Comparison of ENCODE assay signal across 30 mouse cellular contexts in genomic region chr5:49924712-49925111, GRCm38 (mm10).
A peak's percentile ranks its signal among the peaks of the same experiment; 100 is the strongest.
DNase-seq lines count a peak whose midpoint lies in the region; ATAC-seq and TF ChIP-seq lines count a peak whose summit lies in the region.
"Had no signal": no experiment of that assay in that cellular context is flagged by ENCODE, and none has a peak within 500 bp of the region (broad histone marks: within the 10 kb centered on the region; RNA-seq: fewer than 3 reads in every experiment).

No protein-coding gene starts in this region.

- H3K4me3 ChIP-seq in layer of hippocampus, adult 2 months, result no peak overlapping the region
- H3K4me3 ChIP-seq: embryonic facial prominence, embryonic 12.5 days; gastrocnemius, adult 2 months; hindbrain, embryonic 15.5 days; kidney, embryonic 15.5 days; liver, embryonic 12.5 days; midbrain, embryonic 10.5 days; myocyte; neural tube, embryonic 12.5 days had no signal

- CTCF ChIA-PET in Patski (lab: Charles Lee), result no interaction called here

- TF ChIP-seq CTCF in layer of hippocampus, adult 2 months (conservative IDR thresholded peaks at IDR 0.05), result peak; percentile 81
- peak; percentile 40 for TF ChIP-seq CTCF in Patski (IDR thresholded peaks at IDR 0.05)

- ATAC-seq in cerebellum, adult (ENCODE audit: insufficient number of reproducible peaks, low FRiP score, low TSS enrichment), result no peak
- no peak for ATAC-seq in Patski
- ATAC-seq: forebrain, embryonic 14.5 days; liver, embryonic 12.5 days; liver, postnatal 0 days; midbrain, embryonic 16.5 days had no signal

- intact Hi-C loops in heart, postnatal 10 days (cut with DNase I), result no loop called here

- peaks cover 21% of the 10 kb centered on the region for H3K27me3 ChIP-seq in Patski
- H3K27me3 ChIP-seq: embryonic facial prominence, embryonic 12.5 days; hindbrain, embryonic 15.5 days; kidney, embryonic 15.5 days; liver, embryonic 12.5 days; neural tube, embryonic 12.5 days had no signal

- no peak overlapping the region for H3K27ac ChIP-seq in layer of hippocampus, adult 2 months
- H3K27ac ChIP-seq: embryonic facial prominence, embryonic 12.5 days; gastrocnemius, adult 2 months; hindbrain, embryonic 15.5 days; kidney, embryonic 15.5 days; liver, embryonic 12.5 days; midbrain, embryonic 10.5 days; neural tube, embryonic 12.5 days had no signal

- peak; percentile 5 for DNase-seq in cerebellum, adult 9-11 months
- DNase-seq in layer of hippocampus, adult 2 months (ENCODE audit: low spot score in 2 of 2), result peak in 1 of 2 experiments; percentile 19
- no peak for DNase-seq in layer of hippocampus, adult 9-10 months (ENCODE audit: low spot score)
- DNase-seq in 3T3-L1 (ENCODE audit: low read depth, low spot score) (peak; percentile 57), Patski (ENCODE audit: low read depth, low spot score) (no peak)
- no peak for DNase-seq in urinary bladder, postnatal 4 days (ENCODE audit: low spot score in 2 of 2)
- no peak for DNase-seq in heart, postnatal 10 days
- DNase-seq: adrenal gland, postnatal 25 days; B cell, adult 2 months; embryo, embryonic 11 days; gastrocnemius, adult 2 months; gastrocnemius, postnatal 36 days; heart, adult 18-20 months; kidney, adult 18-20 months; kidney, postnatal 4 days; left cerebral cortex, postnatal 4 days; liver, postnatal 0 days; lung, postnatal 14 days; right cerebral cortex, postnatal 4 days; thymus, postnatal 4 days had no signal

- in situ Hi-C loops in Patski (cut with MboI; ENCODE audit: low pct_unique_long_range_greater_than_20kb), result no loop called here

- POLR2A ChIA-PET in Patski (lab: Charles Lee), result no interaction called here

Comparison
In these comparisons a context has a peak if more than half of its experiments do, and no peak if none do; other contexts are left out.
1. DNase-seq: peak in cerebellum, adult 9-11 months (single experiment) and 3T3-L1 (single experiment); none in layer of hippocampus, adult 9-10 months (single experiment), Patski (single experiment), urinary bladder, postnatal 4 days (0 of 2) and heart, postnatal 10 days (0 of 2).